Mouse (Mus musculus) midbrain, embryonic 14.5 days (tissue): Measurements from ENCODE around the gene Lamc3. TPM values are rescaled to one million over a fixed set of nuclear protein-coding genes. Genes with fewer than 3 reads are reported as not detected.
"Not testable (repeated sequence)": the region's sequence is repeated elsewhere in the genome, so short reads cannot be mapped to it uniquely, and the experiment has no call there.

ENCODE experiments used
- ATAC-seq: fragments of 200-750 bp; cut with Nextera tagmentation; 2 replicates; pipeline ENCODE4 v1.8.0; 2017; ENCODE audit warnings: moderate number of reproducible peaks, moderate library complexity; ENCODE audit not compliant: low FRiP score, low TSS enrichment
- DNase-seq: peaks from one replicate; pipeline ENCODE4 v3.0.0-alpha.2; 2015
- H3K27ac ChIP-seq: fragments of 300-500 bp; sonication (generic); replicated peaks from 2 replicates; pipeline ENCODE4 v1.5.1; 2014; ENCODE audit warnings: mild to moderate bottlenecking, low read depth, low read length, moderate library complexity
- H3K27me3 ChIP-seq: fragments of 300-500 bp; sonication (generic); 2 replicates; pipeline ENCODE4 v1.6.1; 2014; ENCODE audit warnings: low read length, control low read depth, mixed read lengths; ENCODE audit not compliant: control insufficient read depth, insufficient read depth
- H3K36me3 ChIP-seq: fragments of 300-500 bp; sonication (generic); 2 replicates; pipeline ENCODE4 v1.6.1; 2014; ENCODE audit warnings: low read length, control low read depth; ENCODE audit not compliant: control insufficient read depth, insufficient read depth
- H3K4me1 ChIP-seq: fragments of 300-500 bp; sonication (generic); 2 replicates; pipeline ENCODE4 v1.6.1; 2014; ENCODE audit warnings: mild to moderate bottlenecking, antibody characterized with exemption, low read length, control low read depth; ENCODE audit not compliant: control insufficient read depth, insufficient read depth
- H3K4me2 ChIP-seq: fragments of 300-500 bp; sonication (generic); 2 replicates; pipeline ENCODE4 v1.6.1; 2014; ENCODE audit warnings: mild to moderate bottlenecking, low read length, moderate library complexity
- H3K4me3 ChIP-seq: fragments of 300-500 bp; sonication (generic); replicated peaks from 2 replicates; pipeline ENCODE4 v1.5.1; 2014; ENCODE audit warnings: low read depth, low read length
- H3K9ac ChIP-seq: fragments of 300-500 bp; sonication (generic); replicated peaks from 2 replicates; pipeline ENCODE4 v1.6.1; 2014; ENCODE audit warnings: mild to moderate bottlenecking, low read length, moderate library complexity
- H3K9me3 ChIP-seq: fragments of 300-500 bp; sonication (generic); 2 replicates; pipeline ENCODE4 v1.6.1; 2016; ENCODE audit warnings: low read length, control low read depth, mixed read lengths; ENCODE audit not compliant: control insufficient read depth
- WGBS: fragments of 180-500 bp; shearing (Covaris S2); extraction: QIAGEN DNeasy Blood & Tissue Kit; methylation state at CpG from one replicate; pipeline ENCODE4 v1.1.7; 2014; 5-methylcytosine and 5-hydroxymethylcytosine counted together
- polyA plus RNA-seq: library from polyadenylated mRNA; unstranded; fragments of >200 nt; fragmentation: Nextera tagmentation; extraction: Ambion mirVana; gene quantifications from 2 replicates; pipeline ENCODE4 v1.2.1, GENCODE M21; 2014

Lamc3 gene
- polyA plus RNA-seq, 1 experiment from 2014 or later, result 6.6 TPM

DNA sequence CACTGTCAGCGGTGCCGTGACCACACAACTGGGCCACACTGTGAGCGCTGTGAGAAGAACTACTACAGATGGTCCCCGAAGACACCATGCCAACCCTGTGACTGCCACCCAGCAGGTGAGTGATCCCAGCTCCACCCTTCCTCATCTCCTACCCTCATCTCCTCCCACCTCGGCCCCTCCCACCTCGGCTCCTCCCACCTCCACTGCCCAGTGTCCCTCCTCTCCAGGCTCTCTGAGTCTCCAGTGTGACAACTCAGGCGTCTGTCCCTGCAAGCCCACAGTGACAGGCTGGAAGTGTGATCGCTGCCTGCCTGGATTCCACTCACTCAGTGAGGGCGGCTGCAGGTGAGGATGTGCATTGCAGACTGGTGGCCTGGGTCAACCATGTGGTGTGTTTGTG is 18.6 kb downstream of the Lamc3 start:
- WGBS, result 51% methylated on average over 9 of the region's 9 CpGs
- Histone ChIP-seq H3K27me3 (no peaks in the 10 kb centered on the region), H3K27ac (no peak overlapping the region), H3K4me3 (no peak overlapping the region), H3K36me3 (no peaks in the 10 kb centered on the region), H3K4me1 (0 out of 2 replicates have a peak, but pooled peaks cover 5% of the 10 kb centered on the region), H3K4me2 (no peak overlapping the region), H3K9ac (no peak overlapping the region), H3K9me3 (no peaks in the 10 kb centered on the region)
- no peak for ATAC-seq
- no peak for DNase-seq

DNA sequence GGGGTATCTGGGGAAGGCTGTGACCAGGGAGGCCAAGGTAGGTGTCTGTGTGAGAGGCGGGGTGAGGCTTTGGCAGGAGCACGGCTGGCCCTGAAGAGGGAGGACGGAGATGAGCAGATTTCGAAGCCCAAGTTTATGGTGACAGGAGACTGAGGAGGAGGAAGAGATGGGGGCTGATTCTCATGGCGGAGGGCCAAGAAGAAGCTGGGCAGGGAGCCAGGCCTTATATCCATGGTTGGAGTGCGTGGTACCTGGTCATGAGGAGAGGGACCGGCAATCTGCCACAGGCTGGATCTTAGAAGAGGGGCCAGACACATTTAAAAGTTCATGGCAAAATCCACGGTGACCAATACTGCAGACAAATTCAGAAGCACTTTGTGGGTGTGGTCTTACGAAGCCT is 19.3 kb downstream of the Lamc3 start:
- Histone ChIP-seq H3K4me1 (0 out of 2 replicates have a peak, but pooled peaks cover 5% of the 10 kb centered on the region), H3K27me3 (no peaks in the 10 kb centered on the region), H3K4me2 (no peak overlapping the region), H3K4me3 (no peak overlapping the region), H3K36me3 (no peaks in the 10 kb centered on the region), H3K9me3 (no peaks in the 10 kb centered on the region), H3K27ac (no peak overlapping the region), H3K9ac (no peak overlapping the region)
- no peak for ATAC-seq
- 88% methylated on average over 9 of the region's 9 CpGs for WGBS
- DNase-seq, result no peak

DNA sequence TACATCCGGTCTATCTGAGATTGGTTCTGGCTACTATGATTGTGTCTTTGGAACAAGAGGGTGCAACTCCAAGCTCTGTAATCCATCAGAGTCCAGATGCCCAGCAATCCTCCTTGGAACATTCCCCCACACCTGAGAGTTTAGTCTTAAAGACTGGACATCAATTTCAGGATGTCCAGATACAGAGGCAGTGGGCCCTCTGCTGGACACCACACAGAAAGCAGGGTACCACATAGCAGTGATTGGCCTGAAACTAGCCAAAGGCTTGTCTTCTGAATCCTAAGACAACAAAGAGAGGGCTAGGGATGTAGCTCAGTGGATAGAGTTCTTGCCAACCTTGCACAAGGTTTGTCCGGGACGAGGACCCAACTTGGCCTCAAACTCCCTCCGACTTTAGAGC is 25.5 kb downstream of the Lamc3 start:
- ATAC-seq, result no peak; the same call in 1 of the 2 replicates
- peak; percentile 72 for DNase-seq
- no peak overlapping the region for H3K4me2 ChIP-seq
- WGBS, result 75% methylated on average over 4 of the region's 4 CpGs
- H3K36me3 ChIP-seq, result no peaks in the 10 kb centered on the region
- no peak overlapping the region for H3K9ac ChIP-seq
- H3K9me3 ChIP-seq, result no peaks in the 10 kb centered on the region
- no peaks in the 10 kb centered on the region for H3K27me3 ChIP-seq
- no peaks in the 10 kb centered on the region for H3K4me1 ChIP-seq
- H3K27ac ChIP-seq, result no peak overlapping the region
- H3K4me3 ChIP-seq, result no peak overlapping the region

DNA sequence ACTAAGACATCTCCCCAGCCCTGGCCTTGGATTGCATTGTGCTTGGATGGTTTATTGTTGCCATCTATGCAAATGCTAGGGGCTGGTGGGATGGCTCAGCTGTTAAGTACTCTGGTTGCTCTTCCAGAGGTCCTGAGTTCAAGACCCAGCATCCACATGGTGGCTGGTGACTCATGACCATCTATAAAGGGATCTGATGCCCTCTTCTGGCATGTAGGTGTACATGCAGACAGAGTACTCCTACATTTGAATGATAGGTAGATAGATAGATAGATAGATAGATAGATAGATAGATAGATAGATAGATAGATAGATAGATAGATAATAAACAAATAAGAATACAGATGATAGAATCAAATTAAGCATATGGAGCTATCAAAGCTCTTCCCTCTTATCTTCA is 27.1 kb downstream of the Lamc3 start:
- ATAC-seq, H3K36me3 ChIP-seq, H3K27me3 ChIP-seq, H3K9me3 ChIP-seq, H3K27ac ChIP-seq, H3K4me1 ChIP-seq, H3K4me2 ChIP-seq, H3K9ac ChIP-seq, H3K4me3 ChIP-seq: not testable (repeated sequence)
- DNase-seq, result peak; percentile 24

DNA sequence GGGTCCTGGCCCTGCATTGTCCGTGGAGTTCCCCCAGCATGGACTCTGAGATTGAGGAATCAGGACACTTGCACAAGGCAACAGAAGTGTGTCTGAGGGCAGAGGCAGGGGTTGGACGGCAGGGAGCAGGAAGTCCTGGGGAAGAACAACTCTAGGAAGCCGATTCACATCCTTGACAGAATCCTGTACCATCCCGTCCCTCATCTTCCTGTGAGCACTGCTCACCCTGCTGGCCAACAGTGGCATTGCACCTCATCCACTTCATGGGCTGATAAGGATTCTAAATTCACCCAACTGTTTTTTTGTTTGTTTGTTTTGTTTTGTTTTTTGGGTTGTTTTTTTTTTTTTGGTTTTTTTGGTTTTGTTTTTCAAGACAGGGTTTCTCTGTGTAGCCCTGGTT is 28.0 kb downstream of the Lamc3 start:
- no peaks in the 10 kb centered on the region for H3K36me3 ChIP-seq
- no peaks in the 10 kb centered on the region for H3K9me3 ChIP-seq
- H3K4me2 ChIP-seq, result no peak overlapping the region
- H3K4me1 ChIP-seq, result no peaks in the 10 kb centered on the region
- no peak overlapping the region for H3K27ac ChIP-seq
- H3K4me3 ChIP-seq, result no peak overlapping the region
- no peak overlapping the region for H3K9ac ChIP-seq
- ATAC-seq (no peak), DNase-seq (peak; percentile 91)
- 24% methylated on average over 4 of the region's 4 CpGs for WGBS
- H3K27me3 ChIP-seq, result no peaks in the 10 kb centered on the region

DNA sequence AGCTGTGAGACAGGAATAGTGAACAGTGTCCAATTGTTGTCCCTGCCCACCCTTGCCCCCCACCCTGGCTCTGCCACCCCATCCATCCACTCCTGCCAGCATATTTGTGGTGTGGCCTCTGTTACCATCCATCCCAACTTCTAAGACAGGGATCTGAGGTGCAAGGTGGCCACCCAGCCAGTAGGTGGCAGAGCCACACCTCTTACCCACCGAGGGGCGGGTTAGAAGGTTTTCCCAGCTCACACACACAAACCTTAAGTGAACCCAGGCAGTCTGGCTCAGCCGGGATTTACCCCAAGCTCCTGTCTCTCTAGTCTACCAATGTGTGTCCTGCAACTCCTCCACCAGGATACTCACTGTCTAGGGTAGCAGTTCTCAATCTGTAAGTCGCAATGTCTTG is 30.5 kb downstream of the Lamc3 start:
- Histone ChIP-seq H3K4me1 (0 out of 2 replicates have a peak, but pooled peaks cover 8% of the 10 kb centered on the region), H3K9me3 (no peaks in the 10 kb centered on the region), H3K27ac (no peak overlapping the region), H3K4me2 (no peak overlapping the region), H3K4me3 (no peak overlapping the region), H3K36me3 (no peaks in the 10 kb centered on the region), H3K27me3 (no peaks in the 10 kb centered on the region), H3K9ac (no peak overlapping the region)
- WGBS, result 29% methylated on average over 4 of the region's 4 CpGs
- DNase-seq, result peak; percentile 45
- no peak for ATAC-seq

DNA sequence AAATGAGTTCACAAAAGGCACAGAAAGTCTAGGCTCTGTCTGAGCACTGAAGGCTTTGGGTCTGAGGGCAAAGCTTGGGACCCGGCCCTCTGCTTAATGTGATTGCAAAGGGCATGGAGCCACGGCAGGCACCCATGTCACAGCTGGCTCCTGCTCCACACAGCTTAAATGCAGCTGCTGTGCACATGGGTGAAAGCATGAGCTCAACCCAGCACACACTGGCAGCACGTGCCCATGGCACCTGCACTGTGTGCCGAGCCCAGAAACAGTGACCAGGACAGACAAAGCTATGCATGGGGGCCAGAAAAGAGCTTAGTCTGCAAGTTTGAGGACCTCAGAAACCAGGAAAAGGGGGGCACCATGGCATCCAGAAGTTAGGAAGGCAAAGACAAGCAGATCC is 36.6 kb downstream of the Lamc3 start:
- Histone ChIP-seq H3K27me3 (no peaks in the 10 kb centered on the region), H3K9me3 (no peaks in the 10 kb centered on the region), H3K4me2 (no peak overlapping the region), H3K4me1 (0 out of 2 replicates have a peak, but pooled peaks cover 8% of the 10 kb centered on the region), H3K9ac (no peak overlapping the region), H3K36me3 (no peaks in the 10 kb centered on the region), H3K27ac (no peak overlapping the region), H3K4me3 (no peak overlapping the region)
- no peak for ATAC-seq
- 77% methylated on average over 4 of the region's 4 CpGs for WGBS
- no peak for DNase-seq

DNA sequence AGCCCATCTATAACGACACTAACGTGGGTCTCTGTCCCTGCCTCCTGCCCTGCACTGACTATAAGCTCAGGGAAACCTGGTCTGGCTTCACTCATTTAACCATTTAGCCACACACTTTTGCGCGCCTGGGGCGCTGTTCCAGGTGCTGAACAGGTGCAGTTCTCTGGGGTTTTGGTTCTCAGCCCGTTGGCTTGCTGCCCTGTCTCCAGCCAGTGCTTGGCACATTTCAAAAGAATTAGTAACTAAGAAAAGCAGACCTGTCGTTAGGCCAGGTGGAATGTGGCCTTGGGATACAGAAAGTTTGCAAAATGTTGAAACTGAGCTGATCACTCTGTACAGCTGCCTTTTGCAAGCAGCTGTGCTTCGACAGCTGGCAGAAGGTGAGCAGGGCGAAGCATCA is 37.7 kb downstream of the Lamc3 start:
- ATAC-seq (no peak), DNase-seq (no peak)
- Histone ChIP-seq H3K27me3 (no peaks in the 10 kb centered on the region), H3K4me1 (0 out of 2 replicates have a peak, but pooled peaks cover 8% of the 10 kb centered on the region), H3K4me2 (no peak overlapping the region), H3K9ac (no peak overlapping the region), H3K9me3 (no peaks in the 10 kb centered on the region), H3K36me3 (no peaks in the 10 kb centered on the region), H3K27ac (no peak overlapping the region), H3K4me3 (no peak overlapping the region)
- 35% methylated on average over 9 of the region's 9 CpGs for WGBS

DNA sequence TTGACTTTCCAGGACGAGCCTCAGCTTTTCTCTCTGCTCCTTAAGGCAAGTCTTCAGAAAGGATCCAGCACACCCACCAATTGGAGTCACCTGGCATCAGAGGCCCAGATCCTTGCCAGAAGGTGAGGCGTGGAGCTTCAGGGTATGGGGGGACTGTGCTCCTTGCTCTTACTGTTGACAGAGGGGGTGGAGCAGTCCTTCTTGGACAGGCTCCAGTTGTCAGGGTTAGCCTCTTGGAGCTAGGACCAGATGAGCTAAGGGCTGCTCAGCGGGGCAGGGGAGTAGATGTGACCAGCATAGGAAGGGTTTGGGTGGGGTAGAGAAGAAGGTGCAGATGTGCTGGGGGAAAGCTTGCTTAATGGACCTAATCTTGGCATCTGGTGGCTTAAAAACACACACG is 38.8 kb downstream of the Lamc3 start:
- Histone ChIP-seq H3K4me3 (no peak overlapping the region), H3K4me2 (no peak overlapping the region), H3K4me1 (0 out of 2 replicates have a peak, but pooled peaks cover 3% of the 10 kb centered on the region), H3K9ac (no peak overlapping the region), H3K9me3 (no peaks in the 10 kb centered on the region), H3K36me3 (no peaks in the 10 kb centered on the region), H3K27me3 (no peaks in the 10 kb centered on the region), H3K27ac (no peak overlapping the region)
- ATAC-seq (no peak), DNase-seq (no peak)
- WGBS, result 58% methylated on average over 4 of the region's 4 CpGs
